In the genomic region with DNA sequence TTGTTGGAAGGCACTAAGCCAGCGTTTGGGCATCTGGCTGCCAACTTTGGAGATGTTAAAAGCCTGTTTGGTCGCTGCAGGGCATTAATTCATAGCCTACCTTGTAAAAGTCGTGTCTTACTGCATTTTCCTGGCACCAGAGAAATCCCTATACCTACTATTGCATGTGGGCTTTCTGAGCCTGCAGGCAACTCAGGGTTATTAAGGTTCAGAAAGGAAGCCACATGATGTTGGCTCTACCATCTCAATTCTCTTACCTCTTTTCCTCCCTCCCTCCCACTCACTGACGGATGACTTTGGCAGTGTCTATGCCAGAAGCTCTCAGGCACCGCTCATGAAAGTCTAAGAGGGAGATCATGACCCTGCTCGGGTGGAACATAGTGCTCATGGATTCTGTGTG, we compare ENCODE assay signal across 27 mouse cellular contexts.
DNase-seq lines count a peak whose midpoint lies in the region; ATAC-seq and TF ChIP-seq lines count a peak whose summit lies in the region.
"Had no signal": no experiment of that assay in that cellular context is flagged by ENCODE, and none has a peak within 500 bp of the region (broad histone marks: within the 10 kb centered on the region; RNA-seq: fewer than 3 reads in every experiment).

No protein-coding gene starts in this region.

- intact Hi-C loops in heart, postnatal 25 days (cut with DNase I): loop anchor here (5.0 kb wide), 1 partner anchor 33 kb away; no protein-coding TSS in a partner anchor

- no peak overlapping the region for H3K4me2 ChIP-seq in midbrain, embryonic 11.5 days
- no peak overlapping the region for H3K4me2 ChIP-seq in midbrain, postnatal 0 days (ENCODE audit: low read depth, low read length, poor library complexity, severe bottlenecking)
- peak overlapping the region; percentile 11 for H3K4me2 ChIP-seq in limb, embryonic 13.5 days (replicated peaks)
- H3K4me2 ChIP-seq in hindbrain, embryonic 14.5 days (replicated peaks): no peak overlapping the region
- H3K4me2 ChIP-seq: forebrain, embryonic 12.5 days; hindbrain, embryonic 12.5 days; liver, embryonic 12.5 days; midbrain, embryonic 15.5 days; neural tube, embryonic 12.5 days had no signal

- no peak for TF ChIP-seq CTCF in midbrain, postnatal 0 days (IDR thresholded peaks at IDR 0.05)

- WGBS in midbrain, embryonic 11.5 days: 81% methylated on average over 6 of the region's 6 CpGs
- 74% methylated on average over 6 of the region's 6 CpGs for WGBS in midbrain, postnatal 0 days
- WGBS in limb, embryonic 13.5 days: 40% methylated on average over 6 of the region's 6 CpGs
- 79% methylated on average over 6 of the region's 6 CpGs for WGBS in hindbrain, embryonic 14.5 days

- no peak for ATAC-seq in midbrain, embryonic 11.5 days (ENCODE audit: low FRiP score)
- no peak for ATAC-seq in midbrain, postnatal 0 days (ENCODE audit: low FRiP score)
- ATAC-seq in limb, embryonic 13.5 days (ENCODE audit: low FRiP score, low read depth): peak; percentile 57; the same call in 1 of the 2 replicates
- no peak for ATAC-seq in hindbrain, embryonic 14.5 days (ENCODE audit: low FRiP score)
- ATAC-seq: intestine, postnatal 0 days; liver, embryonic 12.5 days; liver, postnatal 0 days; midbrain, embryonic 15.5 days had no signal

- H3K36me3 ChIP-seq in midbrain, embryonic 11.5 days (ENCODE audit: control insufficient read depth, insufficient read depth, low read length): no peaks in the 10 kb centered on the region
- H3K36me3 ChIP-seq in midbrain, postnatal 0 days (ENCODE audit: insufficient read depth, low read length): no peaks in the 10 kb centered on the region
- H3K36me3 ChIP-seq in limb, embryonic 13.5 days: no peaks in the 10 kb centered on the region
- no peaks in the 10 kb centered on the region for H3K36me3 ChIP-seq in hindbrain, embryonic 14.5 days (replicated peaks; ENCODE audit: control insufficient read depth, insufficient read depth)
- H3K36me3 ChIP-seq: forebrain, embryonic 12.5 days; hindbrain, embryonic 12.5 days; liver, embryonic 12.5 days; midbrain, embryonic 15.5 days; neural tube, embryonic 12.5 days had no signal

- no peaks in the 10 kb centered on the region for H3K27me3 ChIP-seq in midbrain, embryonic 11.5 days (ENCODE audit: control insufficient read depth, insufficient read depth, low read length)
- H3K27me3 ChIP-seq in midbrain, postnatal 0 days (ENCODE audit: insufficient read depth, low read length): no peaks in the 10 kb centered on the region
- H3K27me3 ChIP-seq in limb, embryonic 13.5 days: no peaks in the 10 kb centered on the region
- no peaks in the 10 kb centered on the region for H3K27me3 ChIP-seq in hindbrain, embryonic 14.5 days (ENCODE audit: control insufficient read depth, insufficient read depth, low read length)
- H3K27me3 ChIP-seq: forebrain, embryonic 12.5 days; hindbrain, embryonic 12.5 days; liver, embryonic 12.5 days; midbrain, embryonic 15.5 days; neural tube, embryonic 12.5 days had no signal

- H3K9me3 ChIP-seq in midbrain, embryonic 11.5 days (ENCODE audit: control insufficient read depth, low read length): no peaks in the 10 kb centered on the region
- no peaks in the 10 kb centered on the region for H3K9me3 ChIP-seq in midbrain, postnatal 0 days (ENCODE audit: low read length)
- H3K9me3 ChIP-seq in limb, embryonic 13.5 days: 0 out of 2 replicates have a peak, but pooled peaks cover 3% of the 10 kb centered on the region
- no peaks in the 10 kb centered on the region for H3K9me3 ChIP-seq in hindbrain, embryonic 14.5 days (ENCODE audit: control insufficient read depth, low read length)
- H3K9me3 ChIP-seq: forebrain, embryonic 12.5 days; hindbrain, embryonic 12.5 days; liver, embryonic 12.5 days; midbrain, embryonic 15.5 days had no signal

- no peak overlapping the region for H3K4me3 ChIP-seq in midbrain, embryonic 11.5 days (ENCODE audit: low read depth, low read length)
- H3K4me3 ChIP-seq in midbrain, postnatal 0 days (ENCODE audit: low read depth, low read length): no peak overlapping the region
- no peak overlapping the region for H3K4me3 ChIP-seq in limb, embryonic 13.5 days
- H3K4me3 ChIP-seq in hindbrain, embryonic 14.5 days (replicated peaks; ENCODE audit: low read length): no peak overlapping the region
- H3K4me3 ChIP-seq: erythroblast, embryonic 14.5 days; forebrain, embryonic 12.5 days; hindbrain, embryonic 12.5 days; liver, embryonic 12.5 days; midbrain, embryonic 15.5 days; neural tube, embryonic 12.5 days had no signal

- H3K9ac ChIP-seq in midbrain, embryonic 11.5 days (ENCODE audit: low read length): no peak overlapping the region
- no peak overlapping the region for H3K9ac ChIP-seq in midbrain, postnatal 0 days (replicated peaks; ENCODE audit: low read length, poor library complexity, severe bottlenecking)
- H3K9ac ChIP-seq in limb, embryonic 13.5 days: no peak overlapping the region
- no peak overlapping the region for H3K9ac ChIP-seq in hindbrain, embryonic 14.5 days
- H3K9ac ChIP-seq: forebrain, embryonic 12.5 days; hindbrain, embryonic 12.5 days; liver, embryonic 12.5 days; liver, postnatal 0 days; midbrain, embryonic 15.5 days; neural tube, embryonic 12.5 days had no signal

- H3K27ac ChIP-seq in midbrain, embryonic 11.5 days (ENCODE audit: low read depth, low read length): no peak overlapping the region
- H3K27ac ChIP-seq in midbrain, postnatal 0 days (ENCODE audit: low read depth, low read length): no peak overlapping the region
- peak overlapping the region; percentile 69 for H3K27ac ChIP-seq in limb, embryonic 13.5 days
- H3K27ac ChIP-seq in hindbrain, embryonic 14.5 days: no peak overlapping the region
- H3K27ac ChIP-seq: forebrain, embryonic 12.5 days; hindbrain, embryonic 12.5 days; liver, embryonic 12.5 days; midbrain, embryonic 15.5 days; neural tube, embryonic 12.5 days; stomach, postnatal 0 days had no signal

- no peaks in the 10 kb centered on the region for H3K4me1 ChIP-seq in midbrain, embryonic 11.5 days (ENCODE audit: control insufficient read depth, insufficient read depth, low read length)
- H3K4me1 ChIP-seq in midbrain, postnatal 0 days (ENCODE audit: insufficient read depth, low read length): no peaks in the 10 kb centered on the region
- H3K4me1 ChIP-seq in limb, embryonic 13.5 days: peaks cover 49% of the 10 kb centered on the region
- H3K4me1 ChIP-seq in hindbrain, embryonic 14.5 days (replicated peaks; ENCODE audit: control insufficient read depth, insufficient read depth, low read length): no peaks in the 10 kb centered on the region
- H3K4me1 ChIP-seq: forebrain, embryonic 12.5 days; hindbrain, embryonic 12.5 days; liver, embryonic 12.5 days; midbrain, embryonic 15.5 days; neural tube, embryonic 12.5 days had no signal

- DNase-seq in heart, adult 11 months: peak; percentile 82
- DNase-seq in heart, postnatal 25 days (ENCODE audit: low spot score): no peak
- peak; percentile 61 for DNase-seq in midbrain, embryonic 11.5 days (ENCODE audit: low spot score, missing footprints)
- no peak for DNase-seq in midbrain, postnatal 0 days (ENCODE audit: low spot score)
- DNase-seq in lung, postnatal 25 days (ENCODE audit: low spot score): no peak
- no peak for DNase-seq in hindbrain, embryonic 14.5 days (ENCODE audit: low spot score)
- DNase-seq: adrenal gland, postnatal 25 days; cerebellum, adult 18-20 months; cerebellum, postnatal 14 days; gastrocnemius, postnatal 36 days; heart, postnatal 14 days; kidney, postnatal 25 days; left cerebral cortex, postnatal 4 days; liver, postnatal 0 days; right cerebral cortex, adult 18-20 months; spleen, adult 18-20 months; thymus, adult 18-20 months; thymus, postnatal 36 days had no signal

Comparison
In these comparisons a context has a peak if more than half of its experiments do, and no peak if none do; other contexts are left out.
1. DNase-seq: peak in heart, adult 11 months (single experiment) and midbrain, embryonic 11.5 days (single experiment); none in heart, postnatal 25 days (single experiment), midbrain, postnatal 0 days (single experiment), lung, postnatal 25 days (single experiment) and hindbrain, embryonic 14.5 days (single experiment).